Mouse (Mus musculus): ENCODE results near the gene U2af1l4.

Gene U2af1l4

DNA sequence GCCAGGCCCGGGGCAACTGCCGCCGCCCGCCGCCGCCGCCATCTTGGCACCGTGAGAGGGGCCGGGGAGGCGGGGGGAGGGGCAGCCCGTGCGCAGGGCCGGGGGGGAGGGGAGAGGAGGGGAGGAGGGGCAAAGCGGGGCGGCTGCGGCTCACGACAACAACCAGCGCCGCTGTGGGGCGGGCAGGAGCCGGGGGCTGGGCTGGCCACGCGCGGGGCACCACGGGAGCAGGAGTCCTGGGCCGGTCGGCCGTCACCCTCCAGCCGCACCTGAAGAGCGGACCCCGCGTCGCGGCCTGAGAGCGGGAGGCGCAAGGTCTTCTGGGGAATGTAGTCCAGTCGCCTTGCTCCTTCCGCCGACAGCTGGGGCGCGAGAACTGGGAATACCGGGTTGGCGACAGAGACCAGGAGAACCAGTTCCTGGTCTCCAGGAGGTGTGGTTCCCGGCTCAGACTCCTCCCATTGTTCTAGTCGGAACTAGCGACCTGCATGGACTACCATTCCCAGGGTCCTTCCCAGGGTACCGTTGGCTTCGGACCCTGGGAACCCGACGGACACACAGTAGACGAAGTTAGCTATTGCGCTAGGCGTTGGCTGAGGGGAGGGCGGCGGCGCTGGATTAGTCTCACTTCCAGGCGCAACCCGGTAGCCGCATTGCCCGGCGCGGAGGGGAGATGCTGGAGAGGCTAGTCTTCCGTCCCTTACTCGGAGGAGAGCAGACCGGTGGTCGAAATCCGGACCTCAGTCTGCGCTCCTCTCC lies 25.8 kb downstream of the U2af1l4 start, which contains the start of gene Kmt2b:
Gene Kmt2b (minus strand): TSS at position 51 of the 759 bp plus-strand sequence.
- DNase-seq = peak; percentile 98

DNA sequence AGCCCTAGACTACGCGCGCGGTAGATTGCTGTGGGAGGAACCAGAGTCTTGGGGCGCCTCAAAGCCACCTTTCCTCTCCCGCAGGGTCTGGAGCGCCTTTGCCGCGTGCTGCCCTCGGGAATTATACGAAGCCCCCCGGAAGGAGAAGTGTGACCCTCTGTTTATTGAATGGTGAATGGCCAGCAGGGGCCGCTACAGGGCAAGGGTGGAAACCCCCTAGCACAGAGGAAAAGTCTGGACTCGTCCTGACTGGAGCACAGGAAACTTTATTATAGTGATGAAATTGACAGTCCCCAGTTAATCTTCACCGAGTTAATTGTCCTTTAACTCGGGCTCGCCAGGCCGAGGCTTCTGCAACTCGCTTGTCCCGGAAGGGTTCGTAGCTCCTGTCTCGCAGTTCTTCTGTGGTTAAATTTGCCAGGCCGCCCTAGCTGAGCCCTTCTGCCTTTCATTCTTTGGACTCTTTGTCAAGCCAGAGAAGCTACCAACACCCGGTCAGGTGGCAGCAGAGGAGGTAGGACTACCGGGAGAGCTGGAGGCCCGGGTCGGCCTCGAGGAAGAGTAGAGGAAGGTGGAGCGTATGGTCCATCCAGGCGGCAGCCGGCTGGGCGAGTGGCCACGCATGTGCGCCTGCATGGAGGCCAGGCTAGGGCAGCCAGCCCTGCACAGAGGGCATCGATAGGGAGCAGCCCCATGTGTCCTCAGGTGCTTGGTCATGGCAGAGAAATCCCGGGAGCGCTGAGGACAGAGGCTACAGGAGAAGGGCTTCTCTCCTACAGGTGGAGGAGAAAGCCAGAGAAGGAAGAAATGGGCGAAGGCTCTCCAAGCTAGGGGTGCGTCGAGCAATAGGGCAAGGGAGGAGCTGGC lies 26.6 kb downstream of the U2af1l4 start:
- peak; percentile 76 for DNase-seq

DNA sequence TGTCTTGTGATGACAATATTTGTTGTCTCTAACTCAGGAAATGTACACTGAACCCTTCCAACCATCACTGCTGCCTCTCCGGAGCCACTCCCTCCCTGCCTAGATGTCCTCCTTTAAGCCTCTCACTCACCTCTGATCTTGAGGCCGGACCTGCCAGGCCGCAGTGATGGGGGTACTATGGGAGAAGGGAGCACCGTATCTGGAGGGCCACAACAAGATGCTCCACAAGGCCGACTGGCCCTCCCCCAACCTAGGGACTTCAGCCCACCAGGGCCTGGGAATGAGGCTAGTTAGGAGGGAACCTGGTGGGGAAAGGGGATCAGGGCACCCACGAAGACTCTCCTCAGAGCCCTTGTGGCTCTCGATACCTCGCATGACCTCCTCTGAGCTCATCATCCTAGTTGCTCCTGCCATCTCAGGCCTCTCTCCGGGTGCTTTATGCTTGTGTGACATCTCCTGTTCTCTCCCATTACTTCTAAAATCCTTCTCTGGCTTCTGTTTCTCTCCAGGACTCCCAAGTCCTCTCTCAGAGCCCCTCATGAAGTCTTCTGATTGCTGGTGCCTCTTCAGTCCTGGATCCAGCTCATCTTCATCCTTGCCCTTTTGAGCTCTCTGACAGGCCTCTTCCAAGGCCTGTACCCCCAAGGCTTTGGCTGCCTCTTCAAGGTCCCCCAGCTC lies 28.0 kb downstream of the U2af1l4 start:
- no peak for DNase-seq

DNA sequence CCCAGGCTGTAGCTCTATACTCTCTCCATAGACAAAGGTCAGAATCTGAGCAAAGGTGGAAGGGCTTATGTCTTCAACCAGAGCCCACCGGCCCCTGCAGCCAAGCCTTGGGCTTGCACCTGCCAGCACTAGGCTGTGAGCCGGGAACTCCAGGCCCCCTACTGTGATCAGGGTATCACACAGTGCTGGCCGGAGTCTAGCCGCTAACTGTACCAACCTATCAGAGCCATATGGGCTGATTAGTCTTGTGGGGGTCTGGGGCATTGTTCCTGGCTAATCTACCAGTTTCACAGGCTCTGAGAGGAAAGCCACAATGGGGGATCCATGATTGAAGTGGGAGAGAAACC lies 28.5 kb downstream of the U2af1l4 start:
- DNase-seq = no peak

DNA sequence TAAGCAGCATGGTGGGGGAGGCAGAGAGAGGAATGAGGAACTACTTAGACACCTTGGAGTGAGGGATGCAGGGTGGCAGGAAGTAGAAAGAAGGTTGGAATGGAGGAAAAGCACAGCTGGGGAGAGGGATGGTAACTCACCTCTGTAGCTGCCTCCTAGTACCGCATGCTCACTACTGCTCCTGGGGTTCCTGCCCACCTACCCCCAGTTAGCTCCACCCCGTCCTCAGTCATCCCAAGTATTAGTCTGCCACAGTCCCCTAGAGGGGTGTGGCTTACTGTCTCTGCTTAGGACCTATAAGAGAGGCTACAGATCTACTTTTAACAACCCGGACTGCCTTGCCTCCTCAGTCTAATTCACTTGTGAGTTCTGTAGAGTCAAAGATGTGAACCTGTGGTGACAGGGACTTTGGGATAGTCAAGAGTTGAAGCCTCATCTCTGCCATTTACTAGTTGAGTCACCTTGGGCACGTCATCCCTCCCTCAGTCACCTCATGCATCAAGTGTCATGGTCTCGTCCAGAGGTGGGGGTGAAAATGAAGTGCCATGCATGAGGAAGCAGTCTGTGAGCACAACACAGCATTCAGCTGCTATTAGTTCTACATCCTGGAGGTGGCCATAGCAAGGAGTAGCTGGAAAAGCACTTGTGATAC lies 29.8 kb downstream of the U2af1l4 start:
- DNase-seq = no peak

DNA sequence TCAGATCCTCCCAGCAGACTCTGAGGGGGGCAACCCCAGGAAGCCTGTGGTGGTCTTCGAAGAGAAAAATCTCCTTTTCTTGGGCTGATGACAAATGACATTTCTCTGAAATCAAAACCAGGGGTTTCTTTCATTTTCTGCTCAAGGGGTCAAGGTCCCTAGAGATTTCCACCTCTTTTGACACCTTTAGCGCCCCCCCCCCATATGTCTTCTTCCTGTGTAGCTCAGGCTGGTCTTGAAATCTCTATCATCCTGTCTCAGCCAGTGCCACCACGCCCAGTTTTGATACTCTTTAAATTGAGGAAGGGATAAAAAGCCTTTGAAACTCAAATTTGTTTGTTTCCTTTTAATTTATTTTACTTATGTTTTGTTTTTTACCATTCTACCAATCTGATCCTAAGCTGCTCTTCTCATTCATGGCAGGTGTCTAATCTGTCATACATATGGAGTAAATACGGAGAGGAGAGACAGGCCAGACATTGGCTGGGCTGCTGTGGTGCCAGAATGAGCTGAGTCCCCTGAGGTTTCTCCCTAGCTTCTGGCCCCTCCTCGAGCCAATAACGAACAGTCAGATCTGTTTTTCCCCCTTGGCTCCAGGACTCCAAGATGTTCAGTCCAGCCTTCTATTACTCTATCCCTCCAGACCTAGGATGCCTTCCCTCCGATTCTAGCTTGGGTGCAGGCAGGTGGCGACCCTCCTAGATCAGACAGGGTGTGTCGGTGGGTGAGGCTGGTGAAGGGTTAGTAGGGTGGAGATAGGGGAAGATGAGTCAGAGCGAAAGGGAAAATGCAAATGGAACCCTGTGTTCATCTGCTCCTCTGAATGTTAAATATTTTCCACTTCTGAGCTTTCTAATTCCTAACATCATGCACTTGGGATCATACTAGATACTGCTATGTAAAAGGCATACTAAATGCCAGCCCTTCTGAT lies 30.7 kb downstream of the U2af1l4 start:
- DNase-seq = no peak

DNA sequence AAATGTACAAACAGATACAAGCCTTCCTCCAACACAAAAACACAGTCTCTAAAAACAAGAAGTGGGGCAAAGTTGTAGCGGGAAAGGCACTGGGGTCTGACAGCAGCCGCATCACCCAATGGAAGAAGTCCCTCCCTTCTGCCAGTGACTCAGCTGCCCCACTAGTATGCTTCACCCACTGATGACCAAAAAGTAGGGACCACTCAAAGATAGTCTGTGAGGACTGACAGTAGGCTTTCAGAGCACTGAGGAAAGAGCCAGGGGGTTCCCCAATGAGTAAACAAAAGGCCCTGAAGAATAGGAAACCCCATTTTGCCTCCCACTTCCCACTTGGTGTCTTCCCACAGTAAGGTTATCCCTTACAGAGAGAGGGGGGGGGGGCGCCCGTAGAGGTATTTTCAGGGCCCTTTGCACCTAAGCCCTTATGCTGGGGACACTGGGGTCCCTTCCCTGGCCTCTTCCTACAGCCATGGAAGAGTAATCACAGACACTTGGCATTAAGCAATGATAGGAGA lies 31.5 kb downstream of the U2af1l4 start:
- no peak for DNase-seq

DNA sequence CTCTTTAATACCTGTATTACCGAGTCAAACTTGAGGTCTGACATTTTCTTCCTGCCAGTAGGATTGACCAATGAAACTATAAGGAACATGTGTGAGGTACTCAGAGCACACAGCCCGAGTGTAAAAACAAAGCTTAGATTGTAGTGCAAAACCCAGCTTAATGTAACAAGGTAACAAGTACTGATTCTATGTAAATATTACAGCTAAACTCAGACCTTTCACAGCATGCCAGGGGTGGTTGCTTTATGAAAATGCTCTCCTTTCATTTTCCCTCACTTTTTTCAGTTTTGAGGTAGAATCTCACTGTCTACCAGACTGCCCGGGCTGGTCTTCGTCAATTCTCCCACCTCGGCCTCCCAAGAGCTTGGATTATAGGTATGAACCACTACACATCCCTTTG lies 33.0 kb downstream of the U2af1l4 start:
- no peak for DNase-seq

DNA sequence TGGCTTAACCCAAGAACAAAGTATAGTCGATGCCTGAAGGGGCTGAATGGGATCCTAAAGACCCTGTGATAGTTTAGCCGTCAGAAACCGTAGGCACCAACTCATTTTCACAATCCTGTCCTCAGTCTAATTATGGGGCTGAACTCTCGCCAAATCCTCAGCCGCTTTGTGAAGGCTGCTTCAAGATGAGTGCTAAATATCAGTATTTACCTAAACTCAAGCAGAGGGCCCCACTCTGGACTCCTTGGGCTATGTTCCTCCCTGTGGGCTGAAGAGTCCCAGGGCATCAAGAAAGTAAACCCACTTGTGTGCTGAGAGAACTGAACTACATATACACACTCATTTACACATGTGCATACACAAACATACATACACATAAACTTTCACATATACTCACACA lies 33.7 kb downstream of the U2af1l4 start:
- DNase-seq = no peak

DNA sequence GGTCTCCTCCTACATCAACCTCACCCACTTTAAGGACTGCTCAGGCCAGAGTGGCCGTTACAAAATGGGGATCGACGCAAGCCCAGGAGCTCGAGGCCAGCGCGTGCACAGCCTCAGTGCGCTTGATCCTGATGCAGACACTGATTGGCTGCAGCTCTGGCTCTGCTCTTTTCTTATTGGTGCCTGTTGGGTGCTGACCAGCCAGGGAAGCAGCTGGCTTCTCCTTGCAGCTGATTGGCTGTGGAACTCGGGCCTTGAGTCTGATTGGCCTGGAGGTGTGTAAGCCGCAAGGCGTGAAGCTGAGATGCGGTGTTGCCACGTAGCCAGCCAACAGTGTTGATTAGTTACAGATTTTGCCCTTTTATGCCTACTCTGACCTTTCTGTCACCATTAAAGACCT lies 35.7 kb downstream of the U2af1l4 start, which contains the start of gene Zbtb32:
Gene Zbtb32 (minus strand): TSS at position 124 of the 400 bp plus-strand sequence.
- no peak for DNase-seq

DNA sequence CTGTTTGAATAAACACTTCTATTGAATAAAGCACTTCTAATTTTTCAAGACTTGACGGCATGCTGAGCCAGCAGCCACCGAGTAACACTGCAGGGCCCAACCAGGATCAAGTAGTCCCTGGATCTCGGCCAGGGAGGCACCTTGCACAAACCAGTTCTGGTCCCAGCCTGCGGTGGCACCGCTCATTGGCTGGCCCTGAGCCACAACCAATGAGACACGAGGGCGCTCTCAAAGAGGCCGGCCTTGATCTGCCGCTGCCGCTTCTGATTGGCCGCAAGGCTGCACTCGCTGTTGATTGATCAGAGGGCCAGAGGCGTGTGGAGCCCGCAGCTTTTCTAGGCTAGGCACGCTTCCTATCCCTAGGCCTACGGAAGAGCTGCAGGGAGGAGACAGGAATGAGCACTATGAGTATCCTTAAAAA lies 36.8 kb downstream of the U2af1l4 start:
- peak; percentile 96 for DNase-seq

DNA sequence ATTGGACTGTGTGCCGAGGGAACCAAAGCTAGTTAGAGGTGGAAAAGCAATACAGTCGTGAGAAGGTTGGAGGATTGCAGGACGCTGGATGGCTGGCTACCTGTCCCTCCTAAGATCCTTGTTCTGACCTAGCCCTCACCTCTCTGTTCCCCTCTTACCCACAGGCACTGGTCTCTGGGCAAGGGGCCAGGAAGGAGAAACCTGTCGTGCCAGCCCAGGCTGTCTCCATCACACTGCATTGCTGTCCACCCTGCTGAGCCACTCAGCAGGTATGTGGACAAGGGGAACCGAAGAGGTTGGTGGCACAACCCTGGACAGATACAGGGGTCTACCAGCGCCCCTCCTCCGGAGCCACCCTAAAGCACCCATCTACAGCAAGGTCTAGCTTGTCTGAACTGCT lies 37.5 kb downstream of the U2af1l4 start:
- DNase-seq = no peak

DNA sequence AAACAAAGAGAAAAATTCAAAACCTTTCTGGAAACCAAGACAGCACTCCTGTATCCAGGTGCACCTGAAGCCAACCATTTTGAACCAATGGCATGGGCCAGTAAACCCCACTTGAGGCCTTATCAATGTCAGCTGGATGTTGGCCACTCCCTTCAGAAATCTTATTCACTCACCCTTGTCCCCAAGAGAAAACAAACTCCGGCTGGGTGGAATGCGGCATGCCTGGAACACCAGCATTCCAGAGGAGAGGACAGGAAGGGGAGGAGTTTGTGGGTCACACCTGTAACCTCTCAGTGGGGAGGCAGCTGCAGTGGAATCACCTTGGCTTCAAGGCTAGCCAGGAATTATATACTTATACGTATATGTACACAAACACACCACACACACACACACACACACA lies 39.5 kb downstream of the U2af1l4 start:
- no peak for DNase-seq

DNA sequence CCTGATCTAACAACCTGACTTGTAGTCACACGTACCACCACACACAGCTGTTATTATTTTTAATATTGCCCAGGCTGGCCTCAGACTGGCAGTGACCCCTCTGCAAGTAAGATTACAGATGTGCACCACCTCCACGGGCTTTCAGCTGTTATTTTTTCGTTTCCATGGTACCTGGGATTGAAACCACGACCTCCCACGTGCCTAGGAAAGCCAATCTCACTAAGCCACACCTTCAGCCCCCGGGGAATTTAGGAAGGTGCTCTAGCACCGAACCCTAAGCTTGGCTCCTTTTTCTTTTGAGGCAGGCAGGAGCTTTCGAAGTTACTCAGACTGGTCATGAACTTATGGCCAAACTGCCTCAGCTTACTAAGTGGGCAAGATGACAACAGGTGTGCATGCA lies 41.3 kb downstream of the U2af1l4 start:
- DNase-seq = no peak

DNA sequence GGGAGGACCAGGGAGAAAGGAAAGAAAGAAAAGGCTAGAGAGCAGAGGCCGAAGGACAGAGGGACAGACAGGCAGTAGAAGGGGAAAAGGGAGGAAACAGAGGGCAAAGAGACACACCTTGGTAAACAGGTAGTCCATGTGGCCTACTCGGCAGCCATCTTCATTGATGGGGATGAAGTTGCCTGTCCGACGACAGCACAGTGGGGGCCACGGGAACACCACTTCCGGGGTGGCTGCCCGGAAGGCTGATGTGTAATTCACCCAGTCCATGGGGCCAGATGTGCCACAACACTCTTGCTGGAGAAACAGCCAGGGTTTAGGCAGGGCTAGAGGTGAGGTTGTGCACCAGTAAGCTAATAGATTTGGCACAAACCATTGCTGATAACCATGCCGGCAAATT lies 41.8 kb downstream of the U2af1l4 start:
- no peak for DNase-seq

DNA sequence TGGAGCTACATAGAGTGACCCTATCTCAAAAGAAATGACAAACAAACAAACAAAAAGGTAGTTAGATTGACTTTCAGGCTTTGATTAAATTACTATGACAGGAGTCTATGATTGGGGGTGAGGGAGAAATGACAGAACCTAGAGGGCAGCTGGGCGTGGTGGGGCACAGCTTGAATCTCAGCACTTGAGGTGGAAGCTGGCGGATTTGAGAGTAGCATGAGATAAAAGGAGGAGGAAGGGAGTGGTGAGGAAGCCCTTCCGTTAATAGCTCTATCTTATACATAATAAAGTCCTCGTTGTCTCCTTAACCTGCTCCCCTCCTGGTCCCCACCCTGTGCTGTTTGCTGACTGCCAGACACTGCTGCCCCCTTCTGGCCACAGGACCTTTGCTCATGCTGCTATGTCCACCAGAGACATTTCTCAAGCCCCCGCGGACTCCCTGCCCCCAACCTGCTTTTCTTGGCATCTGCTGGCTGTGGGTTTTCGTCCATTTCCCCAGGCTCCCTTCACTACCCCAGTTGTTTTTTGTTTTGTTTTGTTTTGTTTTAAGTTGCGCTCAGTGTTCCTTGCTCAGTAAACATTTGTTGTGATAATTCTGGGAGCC lies 44.7 kb downstream of the U2af1l4 start:
- DNase-seq = no peak

DNA sequence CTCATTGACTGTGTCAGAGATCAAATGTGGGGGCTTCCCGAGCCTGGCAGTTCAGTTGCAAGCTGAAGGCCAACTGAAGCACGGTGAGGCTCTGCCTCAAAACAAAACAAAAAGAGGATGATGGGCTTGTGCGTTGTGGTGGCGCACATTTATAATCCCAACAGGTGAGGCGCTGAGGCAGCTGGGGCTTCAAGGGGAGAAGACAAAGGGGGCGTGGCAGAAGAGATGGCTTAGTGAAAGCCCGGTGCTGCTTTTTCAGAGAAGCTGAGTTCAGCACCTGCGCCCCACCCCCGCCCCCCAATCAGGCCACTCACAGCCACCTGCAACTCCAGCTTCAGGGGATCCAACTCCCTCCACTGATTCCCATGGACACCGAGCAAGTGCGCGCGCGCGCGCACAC lies 45.4 kb downstream of the U2af1l4 start:
- DNase-seq = no peak

DNA sequence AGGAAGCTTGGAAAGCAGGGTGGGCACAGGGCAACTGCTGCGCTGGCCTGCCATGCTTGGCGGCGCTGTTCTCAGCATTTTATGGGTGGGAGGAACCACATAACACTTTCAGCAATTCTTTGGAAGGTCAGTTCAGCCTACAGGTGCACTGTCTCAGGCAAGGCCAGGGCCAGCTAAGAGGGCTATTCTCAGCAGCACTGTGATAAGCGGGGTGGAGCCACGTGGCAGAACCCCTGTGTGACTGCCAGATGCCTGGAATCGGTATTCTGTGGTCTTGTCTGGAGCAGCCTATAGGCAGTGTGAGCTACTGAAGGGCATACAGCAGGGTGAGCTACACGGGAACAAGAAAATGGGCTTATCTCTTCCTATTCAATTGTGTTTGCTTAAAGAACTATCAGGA lies 46.9 kb downstream of the U2af1l4 start:
- DNase-seq = no peak

DNA sequence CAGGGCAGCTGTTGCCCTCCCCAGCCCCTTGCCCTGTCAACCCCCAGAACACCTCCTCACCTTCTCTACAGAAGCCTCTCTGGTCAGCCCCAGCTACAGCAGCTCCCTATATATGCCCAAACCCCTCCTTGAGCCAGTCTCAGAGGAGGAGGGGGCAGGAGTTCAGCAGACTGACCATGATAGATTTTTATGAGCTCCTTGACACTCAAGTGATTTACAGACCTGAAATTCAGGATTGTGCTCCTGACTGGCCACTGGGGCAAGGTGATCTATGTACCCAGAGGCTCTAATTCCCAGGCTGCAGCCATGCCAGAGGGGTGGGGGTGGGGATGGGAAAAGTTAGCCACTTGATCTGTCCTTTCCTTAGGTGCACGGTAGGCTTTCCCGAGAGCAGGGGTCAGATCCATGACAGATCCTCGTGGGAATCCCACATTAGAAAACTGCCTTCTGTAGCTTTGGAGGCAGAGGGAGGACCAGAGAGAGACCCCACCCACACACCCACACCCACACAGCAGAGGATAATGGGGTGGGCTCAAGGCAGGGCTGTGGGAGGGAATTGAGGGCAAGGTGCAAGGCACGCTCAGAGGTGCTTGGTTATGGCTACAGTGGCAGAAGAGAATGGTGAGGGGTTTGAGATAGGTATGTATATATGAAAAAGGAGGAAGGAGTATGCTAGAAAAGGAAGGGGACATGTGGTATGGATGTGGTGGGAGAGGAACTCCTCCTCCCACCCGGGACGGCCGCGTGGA lies 49.7 kb downstream of the U2af1l4 start, which contains the start of gene Upk1a:
Gene Upk1a (minus strand): TSS at position 194 of the 749 bp plus-strand sequence.
- no peak for DNase-seq

DNA sequence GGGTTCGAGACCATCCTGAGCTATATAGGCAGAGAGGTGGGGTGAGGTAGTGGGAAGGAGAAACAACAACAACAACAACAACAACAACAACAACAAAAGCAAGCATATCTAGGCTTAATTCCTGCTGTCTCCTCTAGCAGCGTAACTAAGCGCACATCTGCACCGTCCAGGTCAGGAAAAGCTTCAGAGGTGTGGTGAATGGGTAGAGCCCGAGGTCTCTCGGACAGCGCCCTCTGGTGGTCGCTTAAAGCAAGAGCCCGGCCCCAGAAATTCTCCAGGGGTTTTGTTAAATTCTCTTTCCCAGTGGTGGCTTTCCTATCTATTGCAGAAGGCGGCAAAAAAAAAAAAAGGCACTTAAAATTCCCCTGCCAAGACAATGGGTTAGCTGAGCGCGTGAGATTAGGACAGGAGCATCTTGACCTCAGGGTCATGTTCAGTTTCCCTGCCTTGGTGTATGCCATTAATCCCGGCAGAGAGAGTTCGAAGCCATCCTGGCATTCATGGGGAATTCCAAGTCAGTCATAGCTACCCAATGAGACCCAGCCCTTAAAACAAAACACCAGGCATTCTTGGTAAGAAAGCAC lies 50.5 kb downstream of the U2af1l4 start:
- no peak for DNase-seq

Data from right cerebral cortex, adult 18-20 months (tissue).